Comparison of ENCODE assay signal across 8 mouse cellular contexts in genomic region chr9:107340267-107340859, GRCm38 (mm10). TPM values are rescaled to one million over a fixed set of nuclear protein-coding genes. Genes with fewer than 3 reads are reported as not detected.
DNase-seq lines count a peak whose midpoint lies in the region; ATAC-seq lines count a peak whose summit lies in the region.

TSS of gene 6430571L13Rik (plus strand) at chr9:107340602.

- DNase-seq in ZHBTc4 (ENCODE audit: low read depth, low spot score): peak; percentile 95
- DNase-seq in cerebellum, postnatal 4 days (ENCODE audit: low spot score in 2 of 2): peak; percentile 94
- DNase-seq in gastrocnemius, postnatal 10 days: peak; percentile 94
- DNase-seq in left cerebral cortex, postnatal 10 days (ENCODE audit: extremely low spot score in 1 of 2, low spot score in 2 of 2): peak; percentile 89 to 96
- DNase-seq in right cerebral cortex, postnatal 25 days: peak; percentile 90
- peak; percentile 88 to 95 for DNase-seq in urinary bladder, postnatal 4 days (ENCODE audit: low spot score in 2 of 2)

- peak; percentile 69 for ATAC-seq in inflammation-experienced regulatory T-cells, adult 6 months
- ATAC-seq in megakaryocyte-erythroid progenitor cell, adult 5-6 weeks (replicated peaks; ENCODE audit: low FRiP score, low TSS enrichment, poor library complexity, severe bottlenecking): peak; percentile 78

- intact Hi-C loops in left cerebral cortex, postnatal 10 days (cut with DNase I): loop anchor here (5.0 kb wide), 1 partner anchor 93 kb away; no protein-coding TSS in a partner anchor

RNA-seq across cellular contexts. Expression of gene 6430571L13Rik, which starts in this region (rescaled TPM):
- 10 to 100 TPM; 29.4 to 54.7 TPM for total RNA-seq in gastrocnemius, postnatal 10 days (2021)
- polyA plus RNA-seq in inflammation-experienced regulatory T-cells, adult 6 months (2017; shearing (Covaris generic)): 1 to 10 TPM in 2 of 3 experiments, under 1 TPM in 1; 0.99 to 3.2 (median 1.3) TPM
- 1 to 10 TPM; 4.0 TPM for total RNA-seq in left cerebral cortex, postnatal 10 days (2021)
- not detected in 2 replicates for total RNA-seq in megakaryocyte-erythroid progenitor cell, adult 5-6 weeks (2014; fragmentation: Nextera tagmentation)
- total RNA-seq in megakaryocyte-erythroid progenitor cell, adult 5-6 weeks (2017): 0.47 TPM in 1 of 2 replicates, not detected in the other

Comparison
In these comparisons a context has a peak if more than half of its experiments do, and no peak if none do; other contexts are left out.
1. Peak in every context shown above with its lines: DNase-seq and ATAC-seq.
2. RNA of gene 6430571L13Rik (total RNA-seq): 29.4 to 54.7 TPM in gastrocnemius, postnatal 10 days; 4.0 TPM in left cerebral cortex, postnatal 10 days and 0.47 TPM in megakaryocyte-erythroid progenitor cell, adult 5-6 weeks; every median in the first group is over 4 times any median in the second.
3. Peak in ATAC-seq in megakaryocyte-erythroid progenitor cell, adult 5-6 weeks; RNA of the gene not detected or under 1 TPM.